Mouse (Mus musculus) heart, postnatal 0 days (tissue): ENCODE results near the gene Gm10320. TPM values are rescaled to one million over a fixed set of nuclear protein-coding genes. Genes with fewer than 3 reads are reported as not detected.

Source experiments
- ATAC-seq: fragments of 200-750 bp; cut with Nextera tagmentation; 2 replicates; pipeline ENCODE4 v1.8.0; 2017; ENCODE audit warnings: low read depth, moderate number of reproducible peaks, moderate library complexity; ENCODE audit not compliant: insufficient read depth
- DNase-seq: peaks from one replicate; pipeline ENCODE4 v3.0.0-alpha.2; 2016; ENCODE audit warnings: low spot score
- H3K27ac ChIP-seq: fragments of 300-500 bp; sonication (generic); 2 replicates; pipeline ENCODE4 v1.5.1; 2014; ENCODE audit warnings: low read depth, mild to moderate bottlenecking
- H3K27me3 ChIP-seq: fragments of 300-500 bp; sonication (generic); 2 replicates; pipeline ENCODE4 v1.6.1; 2014; ENCODE audit warnings: low read length, mixed read lengths; ENCODE audit not compliant: control insufficient read depth, insufficient read depth
- H3K36me3 ChIP-seq: fragments of 300-500 bp; sonication (generic); replicated peaks from 2 replicates; pipeline ENCODE4 v1.6.1; 2014; ENCODE audit warnings: low read length, mixed read lengths; ENCODE audit not compliant: control insufficient read depth, insufficient read depth
- H3K4me1 ChIP-seq: fragments of 300-500 bp; sonication (generic); 2 replicates; pipeline ENCODE4 v1.6.1; 2014; ENCODE audit warnings: antibody characterized with exemption; ENCODE audit not compliant: control insufficient read depth, insufficient read depth
- H3K4me2 ChIP-seq: fragments of 300-500 bp; sonication (generic); 2 replicates; pipeline ENCODE4 v1.6.1; 2014; ENCODE audit warnings: low read depth, mild to moderate bottlenecking, low read length, moderate library complexity
- H3K4me3 ChIP-seq: fragments of 300-500 bp; sonication (generic); 2 replicates; pipeline ENCODE4 v1.5.1; 2014; ENCODE audit warnings: low read depth, low read length
- H3K9ac ChIP-seq: fragments of 300-500 bp; sonication (generic); replicated peaks from 2 replicates; pipeline ENCODE4 v1.6.1; 2014; ENCODE audit warnings: low read depth, low read length, mixed read lengths
- H3K9me3 ChIP-seq: fragments of 300-500 bp; sonication (generic); replicated peaks from 2 replicates; pipeline ENCODE4 v1.6.1; 2016; ENCODE audit warnings: low read length; ENCODE audit not compliant: control insufficient read depth
- CTCF ChIP-seq: IDR thresholded peaks from 2 replicates; pipeline ENCODE4 v1.5.1; 2016; ENCODE audit warnings: antibody characterized with exemption, control low read depth, low read depth
- EP300 ChIP-seq: IDR thresholded peaks from 2 replicates; pipeline ENCODE4 v1.6.1; 2016; ENCODE audit warnings: antibody characterized with exemption, low read depth
- WGBS: fragments of 180-500 bp; shearing (Covaris S2); extraction: QIAGEN DNeasy Blood & Tissue Kit; methylation state at CpG from one replicate; pipeline ENCODE4 v1.1.7; 2014; 5-methylcytosine and 5-hydroxymethylcytosine counted together
- polyA plus RNA-seq: library from polyadenylated mRNA; unstranded; fragments of >200 nt; fragmentation: Nextera tagmentation; extraction: Ambion mirVana; gene quantifications from 2 replicates; pipeline ENCODE4 v1.2.1, GENCODE M21; 2015
- total RNA-seq: library from RNA; depleted of rRNA; stranded (reverse); fragments of >200 nt; gene quantifications from 2 replicates; pipeline ENCODE4 v1.2.3, GENCODE M21; 2014; ENCODE audit warnings: low replicate concordance

Gene Gm10320
- total and polyA plus RNA-seq, 2 experiments from 2014 or later, result 0.66 TPM; not detected in 1

DNA sequence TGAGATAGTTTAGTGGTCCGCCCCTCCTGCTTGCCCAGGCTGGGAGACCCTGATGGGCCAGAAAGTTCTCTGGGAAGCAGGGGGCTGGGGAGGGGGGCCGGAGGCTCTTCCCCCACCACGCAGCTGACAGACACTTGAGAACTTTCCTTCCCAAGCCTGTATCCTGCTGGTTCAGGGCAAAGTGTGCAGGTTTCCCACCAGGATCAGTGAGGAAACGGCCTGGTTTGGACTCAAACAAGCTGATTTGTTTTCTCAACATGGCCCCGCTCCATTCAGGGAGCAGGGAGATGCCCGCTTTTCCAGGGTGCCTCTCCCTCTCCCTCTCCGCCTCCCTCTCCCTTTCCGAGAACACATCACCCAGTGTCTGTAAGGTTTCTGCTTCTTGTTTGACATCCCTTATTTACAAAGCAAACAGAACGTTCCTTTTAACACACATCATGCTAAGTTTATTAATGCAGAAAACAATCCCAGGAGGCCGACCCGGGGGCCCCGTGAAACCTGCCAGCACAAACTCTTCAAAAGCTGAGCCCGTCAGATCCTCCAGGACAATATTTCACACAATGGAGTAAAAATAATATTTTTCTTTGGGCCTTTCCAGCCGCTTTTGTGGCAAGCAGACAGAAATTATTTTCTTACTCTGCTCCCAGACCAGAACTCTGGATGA, 15.5 kb downstream of the Gm10320 start:
- no peak overlapping the region for H3K27ac ChIP-seq
- ATAC-seq (no peak), DNase-seq (no peak)
- 0 out of 2 replicates have a peak, but pooled peaks cover 6% of the 10 kb centered on the region for H3K27me3 ChIP-seq
- no peak for TF ChIP-seq EP300
- TF ChIP-seq CTCF, result no peak
- no peak overlapping the region for H3K9ac ChIP-seq
- no peak overlapping the region for H3K4me2 ChIP-seq
- H3K4me1 ChIP-seq, result no peaks in the 10 kb centered on the region
- 47% methylated on average over 14 of the region's 14 CpGs for WGBS
- no peaks in the 10 kb centered on the region for H3K9me3 ChIP-seq
- H3K4me3 ChIP-seq, result no peak overlapping the region
- H3K36me3 ChIP-seq, result no peaks in the 10 kb centered on the region

DNA sequence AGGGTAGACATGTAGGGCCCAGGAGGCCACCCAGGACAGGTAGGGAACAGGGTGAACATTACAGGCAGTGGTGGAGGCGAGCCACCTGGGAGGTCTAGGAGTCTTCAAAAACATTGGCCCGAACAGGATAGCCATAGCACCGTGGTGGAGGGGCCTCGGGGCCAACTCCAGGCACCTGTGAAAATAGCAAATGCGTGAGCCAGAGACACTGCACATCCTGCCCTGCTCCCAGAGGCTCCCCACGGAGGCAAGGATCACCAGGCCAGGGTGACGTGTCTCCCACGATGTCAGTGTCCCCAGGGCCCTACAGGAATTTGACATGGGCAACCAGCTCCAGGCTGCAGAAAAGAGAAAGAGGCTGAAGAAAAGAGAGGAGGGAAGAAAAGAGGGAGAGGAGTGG, 16.1 kb downstream of the Gm10320 start:
- Histone ChIP-seq H3K9me3 (no peaks in the 10 kb centered on the region), H3K27me3 (0 out of 2 replicates have a peak, but pooled peaks cover 8% of the 10 kb centered on the region), H3K27ac (no peak overlapping the region), H3K4me1 (no peaks in the 10 kb centered on the region), H3K36me3 (no peaks in the 10 kb centered on the region), H3K4me2 (no peak overlapping the region), H3K9ac (no peak overlapping the region), H3K4me3 (no peak overlapping the region)
- ATAC-seq (no peak), DNase-seq (no peak)
- 42% methylated on average over 8 of the region's 8 CpGs for WGBS
- TF ChIP-seq EP300 (no peak), CTCF (no peak)

DNA sequence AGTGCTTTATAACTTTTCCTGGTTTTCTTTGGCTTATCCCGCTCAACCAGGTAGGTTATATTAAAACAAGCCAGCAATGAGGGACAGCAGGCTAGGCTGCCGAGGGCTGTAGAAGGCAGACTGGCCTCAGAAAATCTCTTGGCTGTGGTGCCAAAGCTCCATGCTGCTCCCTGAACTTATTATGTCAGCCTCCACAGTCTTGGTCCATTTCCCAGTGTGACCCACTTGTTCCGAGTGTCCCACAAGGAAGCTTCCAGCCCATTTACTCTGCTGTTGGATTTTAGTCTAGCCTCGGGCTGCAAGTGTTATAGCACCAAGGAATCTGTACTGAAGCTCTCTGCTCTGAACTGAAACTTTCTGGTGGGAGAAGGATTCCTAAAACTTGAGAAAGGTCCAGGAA, 18.8 kb downstream of the Gm10320 start:
- Histone ChIP-seq H3K4me3 (no peak overlapping the region), H3K9ac (no peak overlapping the region), H3K27ac (no peak overlapping the region), H3K27me3 (0 out of 2 replicates have a peak, but pooled peaks cover 8% of the 10 kb centered on the region), H3K4me2 (no peak overlapping the region), H3K4me1 (no peaks in the 10 kb centered on the region), H3K36me3 (no peaks in the 10 kb centered on the region), H3K9me3 (no peaks in the 10 kb centered on the region)
- DNase-seq, result no peak
- WGBS, result 66% methylated on average over 4 of the region's 4 CpGs
- ATAC-seq, result no peak
- TF ChIP-seq EP300 (no peak), CTCF (no peak)

DNA sequence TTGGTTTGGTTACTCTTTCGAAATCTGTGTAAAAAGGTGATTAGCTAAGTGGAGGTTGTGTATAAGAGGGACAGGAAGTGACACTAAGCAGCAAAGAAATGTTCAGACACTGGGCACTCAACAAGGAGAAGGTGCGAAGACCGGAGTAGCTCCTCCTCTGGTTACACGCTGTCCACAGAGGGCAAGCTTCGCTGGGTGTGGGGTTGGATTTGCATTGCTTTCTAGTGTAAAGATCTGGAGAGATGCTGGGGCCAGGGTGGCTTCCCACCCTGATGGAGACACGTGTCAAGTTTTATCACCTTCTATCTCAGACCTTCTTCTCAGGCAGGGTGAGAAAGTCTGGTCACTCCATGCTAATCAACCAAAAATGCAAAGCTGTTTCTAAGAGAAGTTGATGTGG, 20.0 kb downstream of the Gm10320 start:
- WGBS, result 46% methylated on average over 6 of the region's 6 CpGs

DNA sequence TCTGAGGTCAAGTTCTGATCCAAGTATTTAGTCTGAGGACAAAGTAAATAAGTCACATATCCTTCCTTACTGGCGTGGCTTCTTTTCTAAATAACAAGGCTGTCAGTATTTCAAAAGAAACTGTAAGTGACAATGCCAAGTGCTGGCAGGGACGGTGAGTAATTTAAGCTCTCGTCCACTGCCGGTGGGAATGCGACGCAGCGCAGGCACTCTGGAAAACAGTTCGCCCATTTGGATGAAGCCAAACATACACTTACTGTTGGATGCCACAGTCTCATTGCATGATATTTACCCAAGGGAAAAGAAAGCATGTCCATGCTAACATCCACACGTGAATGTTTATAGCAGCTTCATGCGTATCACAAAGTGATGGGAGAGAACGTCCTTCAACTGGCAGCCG, 21.5 kb downstream of the Gm10320 start:
- ATAC-seq (no peak), DNase-seq (no peak)
- no peak overlapping the region for H3K9ac ChIP-seq
- no peaks in the 10 kb centered on the region for H3K4me1 ChIP-seq
- H3K27ac ChIP-seq, result no peak overlapping the region
- no peaks in the 10 kb centered on the region for H3K9me3 ChIP-seq
- TF ChIP-seq EP300 (no peak), CTCF (no peak)
- no peak overlapping the region for H3K4me3 ChIP-seq
- 0 out of 2 replicates have a peak, but pooled peaks cover 8% of the 10 kb centered on the region for H3K27me3 ChIP-seq
- no peak overlapping the region for H3K4me2 ChIP-seq
- H3K36me3 ChIP-seq, result no peaks in the 10 kb centered on the region
- WGBS, result 55% methylated on average over 12 of the region's 12 CpGs

More for the DNA sequence above, 20.0 kb downstream of the Gm10320 start:
- H3K4me3 ChIP-seq, result no peak overlapping the region
- H3K9me3 ChIP-seq, result no peaks in the 10 kb centered on the region
- DNase-seq (no peak), ATAC-seq (no peak)
- H3K27me3 ChIP-seq, result 0 out of 2 replicates have a peak, but pooled peaks cover 8% of the 10 kb centered on the region
- TF ChIP-seq EP300 (no peak), CTCF (no peak)
- H3K4me1 ChIP-seq, result no peaks in the 10 kb centered on the region
- no peak overlapping the region for H3K4me2 ChIP-seq
- no peak overlapping the region for H3K9ac ChIP-seq
- no peak overlapping the region for H3K27ac ChIP-seq
- H3K36me3 ChIP-seq, result no peaks in the 10 kb centered on the region

DNA sequence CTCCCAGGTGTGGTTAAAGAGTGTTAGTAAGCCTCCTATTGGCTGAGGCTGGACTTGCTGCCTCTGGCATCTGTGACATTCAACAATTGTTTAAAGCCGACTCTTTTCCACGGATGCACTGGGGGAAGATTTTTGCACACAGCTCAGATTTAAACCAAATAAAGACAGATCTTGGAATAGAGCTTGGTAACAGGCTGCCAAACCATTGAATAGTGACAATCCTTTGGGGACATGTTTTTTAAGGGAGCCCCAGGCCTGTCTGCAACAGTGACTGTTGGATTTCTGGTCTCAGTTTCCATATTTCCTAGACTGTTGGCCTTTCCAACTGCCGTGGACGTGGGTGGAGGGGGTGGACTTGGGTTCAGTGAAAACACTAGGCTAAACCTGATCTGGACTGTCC, 21.9 kb downstream of the Gm10320 start:
- ATAC-seq (no peak), DNase-seq (no peak)
- no peaks in the 10 kb centered on the region for H3K36me3 ChIP-seq
- no peak for TF ChIP-seq CTCF
- no peak for TF ChIP-seq EP300
- no peaks in the 10 kb centered on the region for H3K9me3 ChIP-seq
- H3K4me1 ChIP-seq, result no peaks in the 10 kb centered on the region
- no peak overlapping the region for H3K4me2 ChIP-seq
- H3K4me3 ChIP-seq, result no peak overlapping the region
- H3K27me3 ChIP-seq, result 0 out of 2 replicates have a peak, but pooled peaks cover 8% of the 10 kb centered on the region
- H3K9ac ChIP-seq, result no peak overlapping the region
- H3K27ac ChIP-seq, result no peak overlapping the region
- 51% methylated on average over 4 of the region's 4 CpGs for WGBS
